Comparison of ENCODE assay signal across 1 mouse cellular context in the genomic region with DNA sequence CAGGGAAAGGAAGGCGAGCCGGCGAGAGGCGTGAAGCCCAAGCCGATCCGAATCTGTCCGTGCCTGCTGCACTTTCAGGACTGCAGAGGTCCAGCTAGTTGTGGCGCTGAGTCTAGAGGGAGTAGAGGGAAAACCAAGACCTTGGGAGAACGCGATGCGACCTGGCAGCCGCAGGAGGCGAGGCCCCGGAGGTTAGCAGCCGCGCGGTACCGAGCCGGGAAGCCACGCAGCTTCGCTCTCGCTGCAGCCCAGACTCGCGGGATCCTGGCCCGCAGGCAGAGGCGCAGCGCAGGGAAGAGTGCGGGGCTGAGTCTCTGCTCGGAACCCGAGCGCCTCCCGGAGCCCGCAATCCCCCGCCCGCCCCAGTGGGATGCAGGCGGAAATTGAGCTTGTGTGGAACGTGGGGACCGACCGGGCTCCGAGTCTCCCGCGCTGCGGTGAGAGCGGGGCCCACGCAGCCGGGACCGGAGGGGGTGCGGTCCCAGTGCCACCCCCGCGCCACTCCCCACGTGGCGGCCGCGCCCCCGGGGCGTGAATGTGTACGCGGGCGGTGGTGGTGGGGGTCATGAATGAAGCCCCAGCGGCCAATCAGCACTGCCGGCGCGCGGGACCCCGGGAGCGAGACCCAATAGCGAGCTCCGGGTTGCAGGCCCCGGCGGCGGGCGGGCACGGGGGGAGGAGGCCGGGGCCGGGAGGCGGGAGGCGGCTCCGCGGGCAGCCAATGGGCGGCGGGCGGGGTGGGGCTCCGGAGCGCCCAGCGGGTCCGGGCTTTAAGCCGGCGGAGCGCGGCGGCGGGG.
TF ChIP-seq lines count a peak whose summit lies in the region.

No protein-coding gene starts in this region.

TF ChIP-seq in myocyte, 11 proteins besides CTCF, POLR2A, EP300 and RAD21 (continued from another document):
- no peak for TF ChIP-seq SRF (IDR thresholded peaks at IDR 0.05; ENCODE audit: control insufficient read depth, insufficient read length, low read depth)
- TF ChIP-seq MAX (IDR thresholded peaks at IDR 0.05; ENCODE audit: low read depth) = no peak
